In the genomic region with DNA sequence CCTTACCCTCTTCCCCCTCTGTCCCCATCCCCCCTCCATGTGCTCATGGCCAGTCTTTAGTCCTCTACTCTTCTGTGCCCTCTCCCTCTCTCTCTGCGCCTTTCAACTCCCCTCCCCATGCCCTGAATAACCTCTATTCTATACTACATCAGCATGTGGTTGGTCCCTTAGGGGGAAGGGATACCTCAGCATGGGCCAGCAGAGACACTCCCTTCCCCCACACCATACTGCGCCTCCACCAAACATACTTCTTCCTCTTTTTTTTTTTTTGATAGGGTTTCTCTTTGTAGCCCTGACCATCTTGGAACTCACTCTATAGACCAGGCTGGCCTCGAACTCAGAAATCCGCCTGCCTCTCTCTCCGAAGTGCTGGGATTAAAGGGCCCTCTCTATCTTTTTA, we compare ENCODE assay signal across 14 mouse cellular contexts. TPM values are rescaled to one million over a fixed set of nuclear protein-coding genes. Genes with fewer than 3 reads are reported as not detected.
A peak's percentile ranks its signal among the peaks of the same experiment; 100 is the strongest.
DNase-seq lines count a peak whose midpoint lies in the region; TF ChIP-seq lines count a peak whose summit lies in the region.
"Had no signal": no experiment of that assay in that cellular context is flagged by ENCODE, and none has a peak within 500 bp of the region (broad histone marks: within the 10 kb centered on the region; RNA-seq: fewer than 3 reads in every experiment).

No protein-coding gene starts in this region.

- no peak overlapping the region for H3K4me3 ChIP-seq in layer of hippocampus, adult 2 months
- H3K4me3 ChIP-seq in brown adipose tissue, adult 24 weeks (ENCODE audit: insufficient read depth, low read depth, low read length) = no peak overlapping the region
- no peak overlapping the region for H3K4me3 ChIP-seq in macrophage (ENCODE audit: inconsistent target)
- H3K4me3 ChIP-seq: embryonic facial prominence, embryonic 12.5 days; hindbrain, embryonic 10.5 days; left cerebral cortex, adult 2 months; limb, embryonic 12.5 days; neural tube, embryonic 12.5 days had no signal

- H3K36me3 ChIP-seq in macrophage (ENCODE audit: inconsistent target) = no peaks in the 10 kb centered on the region; the same call in 1 of the 2 replicates
- H3K36me3 ChIP-seq: hindbrain, embryonic 10.5 days; neural tube, embryonic 12.5 days had no signal

- 61% methylated on average over 3 of the region's 5 CpGs for WGBS in macrophage (ENCODE audit: missing documents)

- H3K79me2 ChIP-seq in macrophage (ENCODE audit: inconsistent target) = peaks cover 100% of the 10 kb centered on the region

- peaks cover 62% of the 10 kb centered on the region for H3K4me1 ChIP-seq in brown adipose tissue, adult 24 weeks (ENCODE audit: control insufficient read depth, insufficient read depth, insufficient read length, low read length)

- H3K27ac ChIP-seq in layer of hippocampus, adult 2 months = peak overlapping the region; percentile 63
- H3K27ac ChIP-seq in brown adipose tissue, adult 24 weeks (replicated peaks; ENCODE audit: low read depth, low read length) = peak overlapping the region; percentile 57; the same call in 1 of the 2 replicates
- peak overlapping the region; percentile 45 for H3K27ac ChIP-seq in macrophage
- H3K27ac ChIP-seq: embryonic facial prominence, embryonic 12.5 days; limb, embryonic 12.5 days; neural tube, embryonic 12.5 days had no signal

- DNase-seq in layer of hippocampus, adult 2 months (ENCODE audit: low spot score in 2 of 2) = no peak
- DNase-seq in layer of hippocampus, postnatal 36 days = no peak
- peak; percentile 40 to 43 for DNase-seq in B cell, adult 2 months
- no peak for DNase-seq in embryo, embryonic 9.5 days (ENCODE audit: extremely low spot score)
- no peak for DNase-seq in urinary bladder, postnatal 4 days (ENCODE audit: low spot score in 2 of 2)
- DNase-seq: adrenal gland, adult 2 months; kidney, postnatal 4 days had no signal

- no peak for TF ChIP-seq CTCF in layer of hippocampus, adult 2 months (conservative IDR thresholded peaks at IDR 0.05)

RNA-seq across cellular contexts. Expression of a gene that starts 15.8 kb away (rescaled TPM):
- total RNA-seq in layer of hippocampus, adult 2 months (2021) = 10 to 100 TPM; 78.3 to 80.5 TPM
- total RNA-seq in layer of hippocampus, postnatal 36 days (2021) = 10 to 100 TPM; 94.9 to 97.7 TPM
- polyA plus RNA-seq in brown adipose tissue, adult 24 weeks (2012; ENCODE audit: insufficient read depth, insufficient read length, missing spikeins) = 44.5 and 61.4 TPM in 2 replicates
- total RNA-seq in macrophage (2018; cell fraction: chromatin; rRNA removed) = 10 to 100 TPM in 20 of 26 experiments, 1 to 10 TPM in 6; 5.5 to 38.3 (median 15.9) TPM
- 100 to 1,000 TPM in 13 of 26 experiments, 10 to 100 TPM in 13; 58.7 to 194 (median 95.9) TPM for total RNA-seq in macrophage (2018; cell fraction: cytosol; rRNA removed)
- 10 to 100 TPM; 25.6 to 92.0 (median 47.5) TPM for total RNA-seq in macrophage (2018; cell fraction: nucleus; rRNA removed)
- polyA plus RNA-seq in macrophage (2018) = 97.9 to 155 TPM (median 121 TPM) in 3 replicates

Comparison
In these comparisons a context has a peak if more than half of its experiments do, and no peak if none do; other contexts are left out.
1. DNase-seq: peak in B cell, adult 2 months (2 of 2); none in layer of hippocampus, adult 2 months (0 of 2), layer of hippocampus, postnatal 36 days (0 of 2), embryo, embryonic 9.5 days (single experiment) and urinary bladder, postnatal 4 days (0 of 2).
2. Peak in every context shown above with its lines, with median percentiles within 50 percentile points of each other: H3K27ac ChIP-seq.